Mouse (Mus musculus): ENCODE results near the gene Kcmf1. TPM values are rescaled to one million over a fixed set of nuclear protein-coding genes. Genes with fewer than 3 reads are reported as not detected.
"Not testable (repeated sequence)": the region's sequence is repeated elsewhere in the genome, so short reads cannot be mapped to it uniquely, and the experiment has no call there.

Kcmf1 gene
- total RNA-seq, 2 experiments from 2014 or later, result 95.6 to 101 TPM

DNA sequence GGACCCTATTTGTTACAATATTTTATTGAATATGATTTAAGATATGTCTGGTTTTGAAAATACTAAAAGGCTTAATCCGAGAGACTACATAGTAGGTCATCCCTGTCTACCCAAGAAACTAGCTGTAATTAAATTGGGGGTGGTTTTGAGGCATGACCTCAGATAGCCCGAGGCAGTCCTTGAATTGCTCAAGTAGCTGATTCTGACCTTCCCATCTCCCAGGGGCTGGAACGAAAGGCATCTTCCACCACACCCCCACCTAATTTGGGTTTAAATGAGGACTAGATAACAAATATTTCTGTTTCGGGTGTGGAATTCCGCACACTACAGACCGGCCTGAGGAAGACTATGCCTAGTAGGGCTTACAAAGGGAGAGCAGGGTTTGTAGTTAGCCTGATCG lies 1.2 kb upstream of the Kcmf1 start:
- no peak for DNase-seq (ENCODE audit: low spot score in 2 of 2)

DNA sequence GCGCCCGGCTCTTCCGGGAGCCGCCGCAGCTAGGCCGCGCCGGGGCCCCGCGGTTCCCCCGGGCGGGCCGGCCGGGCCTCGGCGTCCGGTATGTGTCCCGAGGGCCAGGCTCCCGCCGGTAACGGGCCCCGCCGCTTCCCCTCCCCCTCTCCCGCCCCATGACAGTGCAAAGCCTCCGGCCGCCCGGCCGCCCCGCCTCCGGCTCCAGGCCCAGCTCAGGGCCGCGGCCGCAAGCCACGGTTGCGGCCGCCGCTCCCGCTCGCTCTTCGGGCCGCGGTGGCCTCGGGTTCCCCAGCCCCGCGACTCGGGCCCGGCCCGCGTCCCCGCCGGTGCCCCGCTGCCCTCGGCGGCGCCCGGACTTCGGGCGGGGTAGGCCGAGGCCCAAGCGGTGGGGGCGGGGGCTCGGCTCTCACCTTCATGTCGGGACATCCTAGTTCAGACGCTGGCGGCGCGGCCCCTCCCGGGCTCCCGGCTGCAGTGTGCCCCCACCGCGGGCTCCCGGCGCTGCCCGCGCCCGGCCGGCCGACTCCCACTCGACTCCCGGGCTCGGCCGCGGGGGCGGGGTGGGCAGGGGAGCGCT lies 488 bp downstream of the Kcmf1 start:
- peak in 1 of 2 experiments; percentile 74 for DNase-seq (ENCODE audit: low spot score in 2 of 2)

DNA sequence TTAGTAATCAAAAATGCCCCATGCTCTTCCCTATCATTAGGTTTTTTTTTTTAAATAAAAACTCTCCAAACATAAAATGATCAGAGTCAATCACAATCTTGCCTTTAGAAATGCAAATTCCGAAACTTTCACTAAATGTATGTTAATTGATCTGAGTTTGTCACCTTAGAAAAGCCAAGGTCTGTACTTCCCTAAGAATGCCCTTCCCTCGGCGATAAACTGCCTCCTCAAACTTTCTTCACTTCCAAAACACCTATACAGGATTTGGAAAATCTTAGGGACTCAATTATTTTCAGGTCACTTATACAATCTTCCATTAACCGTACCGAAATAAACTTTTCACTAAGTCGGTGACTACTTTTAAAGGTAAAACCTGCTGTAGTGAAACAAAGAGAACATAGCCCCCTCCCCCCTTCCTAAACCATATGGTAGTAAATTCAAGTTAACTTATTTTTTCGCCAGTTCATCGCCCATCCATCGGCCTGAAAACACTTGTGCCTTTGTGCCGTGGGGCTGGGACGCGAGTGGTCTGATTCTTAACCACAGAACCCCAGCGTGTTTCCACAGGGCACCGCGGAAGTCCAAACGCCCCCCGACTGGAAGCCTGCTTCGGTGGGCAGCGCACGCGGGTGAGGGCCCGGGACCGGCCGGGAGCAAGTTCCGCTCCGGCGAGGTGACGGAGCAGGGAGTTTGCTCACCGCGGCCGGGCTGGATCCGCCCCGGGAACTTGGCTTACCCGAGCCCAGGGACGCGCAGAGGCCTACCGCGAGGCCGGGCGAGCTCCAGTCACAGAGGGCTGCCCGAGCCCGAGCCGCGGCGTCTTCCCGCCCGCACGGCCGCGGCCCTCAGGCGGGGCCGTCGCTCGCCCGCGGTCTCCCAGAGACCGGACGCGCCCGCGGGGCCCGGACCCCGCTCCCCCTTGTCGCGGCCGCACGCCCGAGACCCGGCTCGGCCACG lies 1.3 kb downstream of the Kcmf1 start:
- peak; percentile 70 to 71 for DNase-seq (ENCODE audit: low spot score in 2 of 2)

DNA sequence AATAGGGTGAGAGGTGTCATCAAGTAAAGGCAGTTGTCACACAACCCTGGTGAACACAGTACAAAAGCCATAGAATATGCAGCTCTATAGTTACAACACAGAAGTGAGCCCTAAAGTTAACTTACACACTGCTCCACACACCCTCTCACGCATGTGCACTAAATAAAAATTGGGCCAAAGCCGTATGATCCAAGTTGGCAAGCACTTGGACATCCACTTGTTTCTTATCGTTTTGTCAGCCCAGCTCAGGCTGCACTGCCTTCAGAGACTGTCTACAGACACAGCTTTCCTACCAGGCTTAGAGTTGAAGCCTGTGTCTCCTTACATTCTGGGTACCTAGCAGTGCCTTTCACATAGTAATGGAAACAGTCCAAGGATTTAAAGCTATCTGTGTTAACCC lies 4.8 kb downstream of the Kcmf1 start:
- DNase-seq (ENCODE audit: low spot score in 2 of 2), result no peak

DNA sequence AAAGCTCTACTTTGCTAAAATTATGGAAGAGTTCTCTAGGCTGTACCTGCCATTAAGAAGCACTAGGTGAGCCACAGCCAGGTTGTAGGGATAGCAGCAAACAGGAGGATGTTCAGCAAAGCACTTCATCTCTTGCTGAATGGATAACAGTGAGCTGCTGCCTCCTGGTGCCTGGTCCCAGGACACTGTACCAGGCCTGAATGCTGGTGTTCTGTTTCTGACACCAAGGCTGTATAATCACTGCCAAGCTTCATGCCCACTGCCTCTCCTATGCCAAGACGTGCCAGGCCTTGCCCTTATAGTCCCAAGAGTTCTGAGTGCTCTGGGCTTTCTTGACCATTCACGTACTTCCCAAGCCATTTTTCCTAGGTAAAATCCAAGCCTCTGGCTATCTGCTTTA lies 8.5 kb downstream of the Kcmf1 start:
- DNase-seq (ENCODE audit: low spot score in 2 of 2), result no peak

DNA sequence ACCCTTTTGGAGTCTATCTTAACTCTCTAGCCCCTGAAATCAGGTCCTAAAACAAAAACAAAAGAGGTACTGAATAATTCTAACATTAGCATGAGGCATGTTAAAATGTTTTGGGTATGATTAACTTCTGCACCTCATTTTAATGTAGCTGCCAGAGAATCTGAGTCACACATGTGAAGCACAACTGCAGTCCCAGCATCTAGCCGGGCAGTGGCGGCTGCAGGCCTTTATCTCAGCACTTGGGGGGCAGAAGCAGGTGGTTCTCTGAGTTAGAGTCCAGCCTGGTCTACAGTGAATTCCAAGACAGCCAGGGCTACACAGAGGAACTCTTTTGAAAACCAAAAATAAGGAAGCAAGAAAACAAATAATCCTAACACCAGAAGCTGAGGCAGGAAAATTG lies 11.1 kb downstream of the Kcmf1 start:
- DNase-seq (ENCODE audit: low spot score in 2 of 2), result no peak

DNA sequence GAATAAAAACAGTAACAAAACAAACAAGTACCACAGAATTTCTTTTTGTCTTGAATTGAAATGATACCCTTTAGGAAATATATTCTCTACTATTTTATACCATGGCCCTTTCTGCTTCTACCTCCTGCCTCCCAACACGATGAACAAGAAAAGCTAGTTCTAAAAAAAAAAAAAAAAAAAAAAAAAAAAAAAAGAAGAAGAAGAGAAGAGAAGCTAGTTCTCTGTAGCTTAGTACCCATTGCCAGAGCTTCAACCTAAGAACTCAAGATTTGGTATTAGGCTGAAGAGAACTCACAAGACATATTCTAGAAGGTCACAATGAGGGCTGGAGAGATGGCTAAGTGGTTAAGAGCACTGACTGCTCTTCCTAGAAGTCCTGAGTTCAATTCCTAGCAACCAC lies 14.5 kb downstream of the Kcmf1 start:
- no peak for DNase-seq (ENCODE audit: low spot score in 2 of 2)

DNA sequence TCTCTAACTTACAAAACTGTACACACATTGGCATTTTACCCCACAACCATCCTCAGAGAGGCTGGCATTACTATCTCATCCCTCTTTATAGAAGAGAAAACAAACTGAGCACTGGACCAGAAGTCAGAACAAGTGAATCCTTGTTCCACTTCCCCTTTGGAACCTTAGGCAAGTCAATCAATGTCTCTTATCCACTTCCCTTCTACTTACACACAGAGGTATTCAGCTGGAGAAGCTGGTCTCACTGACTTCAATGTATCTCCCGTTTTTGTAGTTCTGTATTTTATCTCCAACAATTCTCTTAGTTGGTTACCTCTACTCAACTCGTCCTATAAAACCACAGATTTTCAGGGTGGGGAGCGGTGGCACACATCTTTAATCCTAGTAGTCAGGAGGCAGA lies 15.0 kb downstream of the Kcmf1 start:
- DNase-seq (ENCODE audit: low spot score in 2 of 2), result no peak

DNA sequence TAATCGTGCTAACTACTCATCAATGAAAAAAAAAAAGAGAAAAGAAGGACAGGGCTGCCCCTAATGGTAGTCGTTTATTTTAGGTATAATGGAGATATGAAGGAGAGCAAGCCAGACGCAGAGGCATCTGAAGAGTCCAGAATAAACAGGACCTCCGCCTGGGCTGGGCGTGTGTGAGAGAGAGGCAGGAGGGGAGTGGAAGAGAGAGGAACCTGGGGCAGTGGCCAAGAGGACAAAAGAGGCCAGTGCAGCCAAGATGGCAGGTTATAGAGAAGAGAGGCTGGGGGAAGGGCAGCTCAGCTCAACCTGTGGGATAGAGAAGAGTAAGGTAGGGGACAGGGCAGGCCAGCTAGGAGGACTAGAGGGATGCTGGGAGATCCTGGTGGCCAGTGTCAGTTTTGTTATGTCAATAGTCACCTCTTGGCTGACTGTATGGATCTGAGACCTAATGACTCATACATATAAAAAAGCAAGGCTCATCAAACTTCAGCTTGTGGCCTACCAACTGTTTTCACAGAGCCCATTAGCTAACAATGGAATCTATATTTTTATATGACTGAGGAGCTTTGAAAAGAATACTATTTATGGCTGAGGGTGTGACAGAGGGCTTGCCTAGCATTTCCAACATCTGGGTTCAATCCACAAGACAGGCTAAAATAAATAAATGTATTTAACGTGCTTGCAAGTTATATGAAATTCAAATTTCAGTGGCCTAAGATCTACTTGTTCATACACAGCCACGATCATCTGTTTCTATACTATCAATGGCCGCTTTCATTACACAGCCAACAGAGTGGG lies 16.9 kb downstream of the Kcmf1 start:
- DNase-seq (ENCODE audit: low spot score in 2 of 2), result no peak

DNA sequence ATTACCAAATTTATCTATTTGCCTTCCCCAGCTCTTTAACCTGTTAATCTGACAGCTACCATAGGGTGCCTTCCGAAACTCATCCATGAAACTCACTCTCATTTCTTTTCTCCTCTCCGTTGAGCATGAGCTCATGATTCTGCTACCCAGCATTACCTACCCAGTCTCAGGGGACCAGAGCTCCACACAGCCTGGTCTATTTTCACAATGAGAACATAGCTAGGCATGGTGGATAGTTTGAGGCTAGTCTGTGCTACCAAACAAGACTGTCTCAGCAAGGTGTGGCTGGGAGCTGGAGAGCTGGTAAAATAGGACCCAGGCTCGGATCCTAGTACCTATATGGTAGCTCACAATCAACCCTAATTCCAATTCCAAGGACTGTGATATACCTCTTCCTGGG lies 17.6 kb downstream of the Kcmf1 start:
- no peak for DNase-seq (ENCODE audit: low spot score in 2 of 2)

DNA sequence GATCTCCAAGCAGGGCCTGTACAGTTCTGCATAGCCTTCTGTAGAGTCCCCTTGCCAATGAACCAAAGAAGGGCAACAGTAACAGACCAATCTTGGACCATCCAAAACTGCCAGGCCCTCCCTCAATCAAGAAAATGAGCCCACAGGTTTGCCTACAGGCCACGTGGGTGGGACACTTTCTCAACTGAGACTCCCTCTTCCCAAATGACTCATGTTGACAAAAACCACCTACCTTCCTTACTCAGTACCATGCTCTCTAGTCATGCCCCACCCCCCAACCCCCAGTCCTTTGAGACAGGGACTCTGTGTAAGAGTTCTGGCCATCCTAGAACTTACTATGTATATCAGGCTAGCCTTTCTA lies 18.2 kb downstream of the Kcmf1 start:
- DNase-seq (ENCODE audit: low spot score in 2 of 2), result no peak

DNA sequence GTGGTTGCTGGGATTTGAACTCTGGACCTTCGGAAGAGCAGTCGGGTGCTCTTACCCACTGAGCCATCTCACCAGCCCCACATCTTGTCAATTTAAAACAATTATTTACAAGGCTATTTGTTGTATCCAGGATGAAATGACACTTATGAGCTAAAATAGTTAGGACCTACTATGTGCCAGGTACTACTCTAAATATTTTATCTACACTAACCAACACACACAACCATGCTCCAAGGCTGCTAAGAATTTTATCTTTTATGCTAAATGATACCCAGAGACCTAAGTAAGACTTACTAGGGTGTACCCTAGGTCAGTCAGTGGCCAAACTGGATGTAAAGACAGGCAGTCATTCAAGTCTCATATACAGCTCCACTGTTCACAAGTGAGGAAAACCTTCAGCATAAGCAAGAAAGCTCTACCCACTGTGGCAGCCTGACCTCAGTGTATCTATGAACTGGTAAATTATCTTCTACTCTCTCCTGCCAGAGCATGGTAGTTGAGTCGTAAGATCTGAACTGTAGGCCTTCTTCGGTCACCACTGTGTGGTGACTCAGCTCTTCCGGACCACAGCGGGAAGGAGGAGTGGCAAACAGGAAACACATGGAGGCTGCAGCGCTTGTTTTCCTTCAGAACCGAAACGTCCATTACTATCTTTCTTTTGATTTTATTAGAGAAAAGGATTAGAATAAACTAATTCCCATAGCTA lies 18.7 kb downstream of the Kcmf1 start:
- DNase-seq (ENCODE audit: low spot score in 2 of 2), result no peak

DNA sequence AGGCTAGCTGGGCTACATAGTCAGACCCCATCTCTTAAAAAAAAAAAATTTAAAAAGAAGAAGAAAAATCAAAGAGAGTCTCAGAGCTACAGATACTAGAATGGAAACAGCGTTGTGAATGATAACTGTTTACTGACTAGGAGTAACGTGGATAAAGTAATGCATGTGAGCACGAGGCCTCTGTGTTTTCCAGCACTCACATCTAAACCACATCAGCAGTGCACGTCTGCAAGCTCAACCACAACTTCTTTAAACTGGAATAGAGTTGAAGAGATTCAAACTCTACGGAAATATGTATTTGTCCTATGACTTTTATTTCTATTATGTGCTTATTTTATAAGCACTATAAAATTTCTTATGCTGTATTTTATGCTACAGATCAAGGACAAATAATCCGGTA lies 23.1 kb downstream of the Kcmf1 start:
- no peak for DNase-seq (ENCODE audit: low spot score in 2 of 2)

DNA sequence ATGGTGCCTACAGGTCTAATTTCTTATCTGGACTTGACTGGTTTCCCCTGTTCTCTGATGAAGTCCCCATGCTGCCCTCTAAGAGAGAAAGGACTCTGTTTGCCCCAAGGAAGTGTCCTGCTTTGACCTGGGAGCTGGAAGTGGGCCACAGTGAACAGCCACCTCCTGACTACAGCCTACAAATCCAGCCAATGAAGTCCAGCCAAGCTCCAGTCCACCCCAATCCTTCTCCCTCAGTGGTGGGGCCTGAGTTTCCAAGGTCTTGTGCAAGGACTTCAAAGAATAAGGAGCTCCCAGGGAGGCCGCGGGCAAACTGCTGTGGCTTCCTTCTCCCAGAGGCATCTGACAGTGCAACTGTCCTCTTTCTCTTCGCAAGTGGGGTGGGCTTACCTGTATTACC lies 26.4 kb downstream of the Kcmf1 start:
- DNase-seq (ENCODE audit: low spot score in 2 of 2), result peak in 1 of 2 experiments; percentile 37

DNA sequence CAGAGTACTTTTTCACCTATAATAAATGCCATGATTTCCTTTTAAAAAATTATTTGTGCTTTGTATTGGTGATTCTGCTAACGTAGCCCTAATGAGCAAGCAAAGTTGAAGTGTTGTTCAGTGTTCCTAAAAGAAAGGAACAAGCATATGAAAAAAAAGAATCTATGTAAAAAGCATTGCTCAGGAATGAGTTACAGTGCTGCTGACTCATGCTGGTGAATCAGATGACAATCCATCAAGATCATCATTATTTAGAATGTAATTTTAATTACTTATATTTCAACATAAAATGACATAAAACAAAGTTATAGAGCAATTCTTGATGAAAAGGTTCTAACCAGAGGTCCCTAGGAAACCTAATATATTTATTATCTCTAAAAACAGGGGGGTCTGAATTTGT lies 27.5 kb downstream of the Kcmf1 start:
- no peak for DNase-seq (ENCODE audit: low spot score in 2 of 2)

DNA sequence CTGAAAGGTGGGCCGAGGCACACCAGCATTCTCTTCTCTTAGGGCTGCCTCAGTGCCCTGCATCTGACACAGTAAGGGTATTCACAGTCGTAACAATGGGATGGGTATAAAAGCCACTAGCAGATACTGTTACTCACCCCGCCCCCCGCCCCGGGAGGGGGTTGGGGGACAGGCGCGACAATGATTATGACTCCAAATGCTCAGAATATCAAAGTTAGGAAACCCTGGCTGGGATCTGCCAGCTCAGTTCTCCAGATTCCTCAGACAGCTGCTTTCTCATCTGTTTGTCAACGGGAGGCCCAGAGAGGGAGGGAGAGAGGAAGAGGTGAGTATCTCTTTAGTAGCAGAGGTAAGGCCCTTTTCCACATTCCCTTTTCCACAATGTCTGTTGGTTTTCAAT lies 30.2 kb downstream of the Kcmf1 start:
- DNase-seq (ENCODE audit: low spot score in 2 of 2), result no peak

DNA sequence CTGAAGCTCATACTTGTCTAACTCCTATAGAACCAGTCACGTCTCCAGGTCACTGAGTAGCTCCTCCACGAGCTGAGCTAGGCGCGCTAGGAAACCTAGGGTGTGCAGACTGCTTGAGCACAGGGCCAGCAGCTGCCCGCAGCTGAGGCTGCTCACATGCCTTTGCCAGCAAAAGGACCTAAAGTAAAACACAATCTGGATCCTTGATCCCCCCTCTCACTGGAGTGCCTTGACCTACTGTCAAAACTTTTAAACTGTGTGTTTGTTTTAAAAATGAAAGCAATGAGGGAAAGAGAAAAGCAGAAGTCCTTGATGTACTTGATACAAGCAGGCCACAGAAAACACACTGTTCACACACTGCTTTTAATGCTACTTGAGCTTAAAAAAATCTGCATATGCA lies 31.1 kb downstream of the Kcmf1 start:
- DNase-seq (ENCODE audit: low spot score in 2 of 2), result no peak

DNA sequence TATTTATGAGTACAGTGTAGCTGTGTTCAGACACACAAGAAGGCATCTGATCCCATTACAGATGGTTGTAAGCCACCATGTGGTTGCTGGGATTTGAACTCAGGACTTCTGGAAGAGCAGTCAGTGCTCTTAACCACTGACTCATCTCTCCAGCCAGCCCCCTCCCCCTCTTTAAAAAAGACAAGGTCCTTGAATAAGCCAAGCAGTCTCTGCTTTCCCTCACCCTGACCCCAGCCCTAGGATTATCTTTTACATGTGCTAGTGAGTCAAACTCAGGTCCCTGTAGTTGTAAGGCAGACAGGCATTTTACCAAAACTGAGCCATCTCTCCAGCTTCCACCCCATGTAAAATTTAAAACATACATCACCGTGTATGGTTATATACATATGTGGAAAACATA lies 32.0 kb downstream of the Kcmf1 start:
- DNase-seq (ENCODE audit: low spot score in 2 of 2), result no peak

DNA sequence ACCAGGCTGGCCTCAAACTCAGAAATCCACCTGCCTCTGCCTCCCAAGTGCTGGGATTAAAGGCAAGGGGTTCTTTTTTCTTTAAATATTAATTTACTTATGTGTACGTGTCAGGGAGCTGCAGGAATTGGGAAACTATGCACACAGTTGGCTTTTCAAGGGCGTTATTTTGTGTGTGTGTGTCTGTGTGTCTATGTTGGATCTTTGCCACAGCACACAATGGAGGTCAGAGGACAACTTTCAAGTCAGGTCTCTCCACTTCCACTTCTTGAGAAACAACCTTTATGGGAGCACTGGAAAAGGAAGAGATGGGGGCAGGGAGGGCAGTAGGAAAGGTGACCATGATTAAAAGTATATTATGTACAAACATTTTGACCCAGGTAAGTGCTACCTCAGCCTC lies 33.5 kb downstream of the Kcmf1 start:
- no peak for DNase-seq (ENCODE audit: low spot score in 2 of 2)

DNA sequence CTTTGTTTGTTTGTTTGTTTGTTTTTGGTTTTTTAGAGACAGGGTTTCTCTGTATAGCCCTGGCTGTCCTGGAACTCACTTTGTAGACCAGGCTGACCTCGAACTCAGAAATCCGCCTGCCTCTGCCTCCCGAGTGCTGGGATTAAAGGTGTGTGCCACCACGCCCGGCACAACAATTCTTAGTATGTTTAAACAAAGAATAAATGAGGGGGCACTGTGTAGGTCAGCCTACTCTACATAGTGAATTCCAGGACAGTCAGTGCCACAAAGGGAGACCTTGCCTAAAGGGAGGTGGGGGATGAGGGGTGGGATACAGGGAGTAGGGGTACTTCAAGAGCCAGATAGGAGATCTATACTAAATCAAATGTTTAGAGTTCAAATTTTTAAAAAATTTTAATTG lies 37.1 kb downstream of the Kcmf1 start:
- DNase-seq (ENCODE audit: low spot score in 2 of 2), result not testable (repeated sequence)

DNA sequence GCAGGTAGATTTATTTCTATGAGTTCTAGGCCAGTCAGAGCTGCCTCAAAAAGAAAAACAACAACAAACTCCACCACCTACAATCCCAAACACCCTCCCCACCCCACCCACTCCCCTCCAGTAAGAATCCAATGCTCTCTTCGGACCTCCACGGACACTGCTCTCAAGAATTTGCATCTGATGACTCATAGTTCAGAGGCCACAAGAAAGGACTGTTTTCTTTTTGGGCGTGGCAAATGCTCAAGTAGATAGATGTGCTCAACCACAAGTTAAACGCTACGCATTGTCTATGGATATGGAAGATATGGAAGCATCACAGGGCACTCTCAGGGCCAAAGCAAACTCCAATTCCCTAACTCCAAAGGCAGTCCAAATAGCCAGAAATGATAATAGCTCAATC lies 45.5 kb downstream of the Kcmf1 start:
- DNase-seq (ENCODE audit: low spot score in 2 of 2), result no peak
